Mouse (Mus musculus) cerebellum, adult 8-10 months (tissue): ENCODE data around the gene Fkbpl.

Experiments used
- DNase-seq: peaks from one replicate; pipeline ENCODE4 v3.0.0; 2022

The Fkbpl gene

GRCm38 (mm10) chr17:34648141-34648890 is 3.8 kb downstream of the Fkbpl start:
- DNase-seq, result peak; percentile 23

DNA sequence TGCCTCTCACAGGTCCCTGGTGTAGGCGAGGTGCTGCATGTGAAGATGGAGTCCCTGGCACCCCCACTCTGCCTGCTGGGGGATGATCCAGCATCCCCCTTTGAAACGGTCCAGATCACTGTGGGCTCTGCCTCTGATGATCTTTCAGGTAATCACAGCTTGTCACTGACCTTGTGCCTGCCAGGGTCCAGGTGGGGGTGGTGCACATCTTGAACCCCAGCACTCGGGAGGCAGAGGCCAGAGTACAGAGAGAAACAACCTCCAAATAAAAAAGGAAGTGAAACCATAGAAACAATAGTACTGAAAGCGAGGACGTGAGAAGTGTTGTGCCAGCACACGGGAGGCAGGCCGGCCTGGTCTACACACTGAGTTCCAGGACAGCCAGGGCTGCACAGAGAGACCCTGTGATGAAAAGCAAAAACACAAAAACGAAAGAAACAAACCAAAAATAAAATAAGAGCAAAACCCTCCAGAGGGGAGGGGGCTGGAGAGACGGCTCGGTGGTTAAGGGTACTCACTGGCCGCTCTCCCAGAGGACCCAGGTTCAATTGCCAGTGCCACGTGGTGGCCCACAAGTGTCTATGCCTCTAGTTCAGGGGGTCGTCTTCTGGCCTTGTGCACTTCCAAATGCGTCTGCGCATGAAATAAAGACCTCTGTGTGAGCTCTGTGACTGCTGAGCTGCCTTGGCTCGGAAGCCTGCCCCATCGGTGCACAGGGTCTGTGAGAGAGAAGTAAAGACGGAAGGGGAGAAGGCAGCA is 4.7 kb downstream of the Fkbpl start:
- DNase-seq, result peak; percentile 32

DNA sequence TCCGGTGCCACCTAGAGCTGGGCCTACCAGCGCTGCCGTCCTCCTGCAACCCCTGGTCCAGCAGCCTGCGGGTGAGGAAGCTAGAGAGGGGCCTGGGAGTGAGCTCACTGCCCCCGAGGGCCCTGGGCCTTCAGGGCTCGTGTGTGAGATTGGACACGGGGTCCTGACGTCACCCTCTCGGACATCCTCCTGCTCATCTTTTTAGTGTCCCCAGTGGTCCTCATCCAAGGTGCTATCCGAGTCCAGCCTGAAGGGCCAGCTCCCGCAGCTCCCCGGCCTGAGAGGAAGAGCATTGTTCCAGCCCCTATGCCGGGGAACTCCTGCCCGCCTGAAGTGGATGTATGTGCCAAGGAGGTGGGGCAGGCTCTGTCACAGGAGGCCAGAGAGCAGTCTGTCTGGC is 6.2 kb downstream of the Fkbpl start:
- peak; percentile 24 for DNase-seq

DNA sequence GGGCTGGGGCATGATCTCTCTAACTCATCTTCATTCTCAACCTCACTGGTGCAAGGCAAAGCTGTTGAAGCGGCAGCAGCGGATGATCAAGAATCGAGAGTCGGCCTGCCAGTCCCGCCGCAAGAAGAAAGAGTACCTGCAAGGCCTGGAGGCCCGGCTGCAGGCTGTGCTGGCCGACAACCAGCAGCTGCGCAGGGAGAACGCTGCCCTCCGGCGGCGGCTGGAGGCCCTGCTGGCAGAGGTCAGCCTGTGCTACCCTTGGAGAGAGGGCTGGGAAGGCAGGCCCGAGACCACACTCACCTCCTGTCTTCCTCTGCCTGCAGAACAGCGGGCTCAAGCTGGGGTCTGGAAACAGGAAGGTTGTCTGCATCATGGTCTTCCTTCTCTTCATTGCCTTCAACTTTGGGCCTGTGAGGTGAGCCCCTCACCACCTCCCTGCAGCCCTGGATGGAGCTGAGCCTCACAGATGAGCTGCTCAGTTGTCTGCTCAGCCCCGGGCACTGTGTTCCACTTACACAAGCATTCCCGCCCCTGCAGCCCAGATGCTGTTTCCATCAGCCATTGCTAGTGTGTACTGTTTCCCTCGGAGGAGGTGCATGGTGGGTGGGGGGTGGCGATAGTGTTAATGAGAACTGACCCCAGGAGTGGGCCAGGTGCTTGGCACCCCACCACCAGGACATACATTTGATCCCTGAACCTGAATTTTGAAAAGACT is 7.1 kb downstream of the Fkbpl start:
- peak; percentile 33 for DNase-seq

DNA sequence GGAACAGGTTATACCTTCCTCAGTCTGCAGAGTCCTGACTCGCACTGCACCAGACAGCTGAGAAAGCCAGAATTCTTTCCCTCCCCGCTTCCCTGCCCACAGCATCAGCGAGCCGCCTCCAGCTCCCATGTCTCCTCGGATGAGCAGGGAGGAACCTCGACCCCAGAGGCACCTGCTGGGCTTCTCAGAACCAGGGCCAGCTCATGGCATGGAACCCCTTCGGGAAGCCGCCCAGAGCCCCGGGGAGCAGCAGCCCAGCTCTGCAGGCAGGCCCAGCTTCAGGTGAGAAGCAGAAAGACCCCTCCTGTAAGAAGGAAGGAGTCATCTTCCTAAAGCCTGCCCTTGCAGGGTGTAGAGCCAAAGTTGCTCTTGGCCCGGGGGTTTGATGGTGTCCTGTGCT is 8.0 kb downstream of the Fkbpl start:
- DNase-seq, result peak; percentile 14

DNA sequence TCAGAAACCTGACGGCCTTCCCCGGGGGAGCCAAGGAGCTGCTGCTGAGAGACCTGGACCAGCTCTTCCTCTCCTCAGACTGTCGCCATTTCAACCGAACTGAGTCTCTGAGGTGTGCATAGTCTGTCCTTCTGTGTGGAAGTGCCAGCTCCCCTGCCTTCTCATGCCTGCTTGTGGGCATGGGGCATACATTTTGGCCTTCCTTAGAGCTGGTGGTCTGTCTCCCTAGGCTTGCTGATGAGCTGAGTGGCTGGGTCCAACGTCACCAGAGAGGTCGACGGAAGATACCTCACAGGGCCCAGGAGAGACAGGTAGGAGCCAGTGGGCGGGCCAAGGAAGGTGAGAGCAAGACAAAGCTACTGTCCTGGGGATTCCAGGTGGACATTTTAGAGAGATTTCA is 8.4 kb downstream of the Fkbpl start:
- DNase-seq, result no peak

- DNase-seq, result peak; percentile 60
These were observed 9.3 kb downstream of the Fkbpl start for GRCm38 (mm10) chr17:34653746-34654285.

GRCm38 (mm10) chr17:34654392-34654791 is 9.8 kb downstream of the Fkbpl start:
- DNase-seq, result peak; percentile 22

- peak; percentile 9 for DNase-seq
These were observed 10.6 kb downstream of the Fkbpl start for GRCm38 (mm10) chr17:34655160-34655559.

DNA sequence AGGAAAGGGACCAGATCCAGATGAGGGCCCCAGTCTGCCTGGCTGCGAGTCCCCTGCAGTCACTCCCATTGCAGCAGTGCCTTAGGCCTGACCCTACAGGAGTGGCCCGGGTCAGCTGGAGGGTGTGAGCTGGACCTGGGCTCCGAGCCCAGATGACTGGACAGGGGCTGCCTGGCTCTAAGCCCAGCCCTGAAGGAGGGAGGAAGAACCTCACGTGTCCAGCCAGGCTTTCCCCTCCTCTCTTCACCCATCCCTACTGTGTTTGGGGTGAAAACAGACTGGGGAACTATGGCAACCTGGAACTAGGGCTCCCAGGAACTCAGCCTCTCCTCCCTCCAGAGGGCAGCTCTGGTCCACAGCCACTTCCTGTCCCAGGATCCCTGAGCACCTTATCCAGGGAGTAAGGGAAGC is 11.0 kb downstream of the Fkbpl start:
- no peak for DNase-seq

- DNase-seq, result peak; percentile 10
These were observed 12.1 kb downstream of the Fkbpl start for GRCm38 (mm10) chr17:34656666-34657065.

GRCm38 (mm10) chr17:34657271-34657670 is 12.7 kb downstream of the Fkbpl start:
- no peak for DNase-seq

- DNase-seq, result no peak
These were observed 13.6 kb downstream of the Fkbpl start for GRCm38 (mm10) chr17:34658145-34658544.

DNA sequence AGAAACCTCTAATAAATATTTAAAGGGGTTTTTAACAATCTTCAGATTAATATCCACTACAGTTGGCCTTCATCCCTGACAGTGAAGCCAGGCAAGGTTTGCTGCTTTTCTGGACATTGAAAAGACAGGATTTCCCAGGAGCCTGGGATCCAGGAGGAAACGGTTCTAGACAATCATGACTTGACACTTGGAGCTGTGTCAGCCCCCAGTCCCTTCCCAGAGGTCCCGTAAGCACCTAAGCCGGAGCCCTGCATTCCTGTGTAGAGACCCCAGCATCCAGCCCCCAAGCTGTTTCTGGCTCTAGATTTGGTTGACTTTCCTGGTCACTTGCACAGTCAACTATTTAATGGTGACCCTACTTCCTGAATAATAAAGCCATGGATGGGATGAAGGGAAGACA is 14.0 kb downstream of the Fkbpl start:
- no peak for DNase-seq

GRCm38 (mm10) chr17:34659181-34659896 is 14.8 kb downstream of the Fkbpl start:
- DNase-seq, result no peak

DNA sequence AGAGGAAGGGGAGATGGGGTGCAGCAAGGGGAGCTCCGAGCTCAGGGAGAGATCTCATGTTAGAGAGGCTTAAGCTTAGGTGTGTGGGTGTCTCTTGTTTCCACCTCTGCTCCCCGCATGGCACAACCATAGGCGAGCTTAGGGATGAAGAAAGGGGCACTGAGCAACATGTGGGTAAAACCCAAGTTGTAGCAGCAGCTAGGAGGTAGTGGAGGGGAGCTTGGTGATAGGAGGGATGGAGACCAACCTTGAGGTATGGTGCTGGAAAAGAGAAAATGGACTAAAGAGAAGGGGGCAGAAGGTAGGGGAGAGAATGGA is 15.3 kb downstream of the Fkbpl start:
- DNase-seq, result no peak

- DNase-seq, result no peak
These were observed 15.8 kb downstream of the Fkbpl start for GRCm38 (mm10) chr17:34660259-34660820.

- DNase-seq, result no peak
These were observed 16.6 kb downstream of the Fkbpl start for GRCm38 (mm10) chr17:34661121-34661591.

- no peak for DNase-seq
These were observed 17.9 kb downstream of the Fkbpl start for GRCm38 (mm10) chr17:34662468-34662867.

GRCm38 (mm10) chr17:34662978-34663377 is 18.4 kb downstream of the Fkbpl start:
- DNase-seq, result no peak

GRCm38 (mm10) chr17:34663558-34663957 is 19.0 kb downstream of the Fkbpl start:
- DNase-seq, result no peak

GRCm38 (mm10) chr17:34664472-34664871 is 19.9 kb downstream of the Fkbpl start:
- no peak for DNase-seq
